Mouse (Mus musculus): ENCODE measurements around the gene Adh6a. TPM values are rescaled to one million over a fixed set of nuclear protein-coding genes. Genes with fewer than 3 reads are reported as not detected.

Gene Adh6a
- total and polyA plus RNA-seq, 3 experiments, result 1.5 TPM; not detected in 2

- no peak for TF ChIP-seq RCOR1 (IDR thresholded peaks at IDR 0.05; ENCODE audit: low read depth, low read length)
- no peak for TF ChIP-seq POLR2AphosphoS2 (IDR thresholded peaks at IDR 0.05; ENCODE audit: low read length)
- no peak for TF ChIP-seq NRF1 (IDR thresholded peaks at IDR 0.05; ENCODE audit: insufficient read depth, low read depth, low read length, poor library complexity, severe bottlenecking)
- no peak for TF ChIP-seq USF2 (IDR thresholded peaks at IDR 0.05; ENCODE audit: borderline replicate concordance in 1 of 2, insufficient read depth in 1 of 2, low read depth in 1 of 2, low read length in 2 of 2)
- no peak for TF ChIP-seq ZC3H11A (IDR thresholded peaks at IDR 0.05; ENCODE audit: low read depth, low read length)
- no peak for TF ChIP-seq MAFK (IDR thresholded peaks at IDR 0.05; ENCODE audit: borderline replicate concordance, low read depth, low read length)
- no peak for TF ChIP-seq RAD21 (IDR thresholded peaks at IDR 0.05; ENCODE audit: low read depth, low read length)
- TF ChIP-seq CHD2 (IDR thresholded peaks at IDR 0.05; ENCODE audit: low read length), result no peak
- TF ChIP-seq SMC3 (IDR thresholded peaks at IDR 0.05; ENCODE audit: low read depth, low read length), result no peak
- TF ChIP-seq CTCF (IDR thresholded peaks at IDR 0.05 in 2 of 3, conservative IDR thresholded peaks at IDR 0.05 in 1 of 3; ENCODE audit: control insufficient read depth in 1 of 3, insufficient read depth in 1 of 3, low read depth in 2 of 3, low read length in 3 of 3, poor library complexity in 1 of 3, severe bottlenecking in 1 of 3), result no peak
- no peak for TF ChIP-seq MXI1 (IDR thresholded peaks at IDR 0.05; ENCODE audit: low read depth, low read length)
- DNase-seq (ENCODE audit: low read depth, low spot score), result no peak
- Histone ChIP-seq H3K9ac (ENCODE audit: control insufficient read depth, low read depth, low read length, poor library complexity, severe bottlenecking) (no peak overlapping the region), H3K4me3 (ENCODE audit: control insufficient read depth in 1 of 2, insufficient read depth in 1 of 2, low read depth in 2 of 2, low read length in 2 of 2) (no peak overlapping the region), H3K4me1 (ENCODE audit: control insufficient read depth in 1 of 2, insufficient read depth in 2 of 2, low read length in 2 of 2) (no peaks in the 10 kb centered on the region), H3K79me2 (ENCODE audit: control insufficient read depth, insufficient read depth, low read length, poor library complexity) (no peaks in the 10 kb centered on the region), H3K9me3 (replicated peaks; ENCODE audit: insufficient read depth, low read length) (no peaks in the 10 kb centered on the region), H3K27ac (ENCODE audit: control insufficient read depth, low read depth, low read length) (no peak overlapping the region), H3K27me3 (ENCODE audit: control insufficient read depth in 1 of 2, insufficient read depth in 2 of 2, low read length in 2 of 2) (peaks cover 0 to 5% of the 10 kb centered on the region in 2 experiments; a peak in 3 of 4 replicates), H3K36me3 (ENCODE audit: control insufficient read depth in 1 of 2, insufficient read depth in 2 of 2, low read length in 2 of 2) (no peaks in the 10 kb centered on the region)
These were observed 11.9 kb downstream of the Adh6a start for GRCm38 (mm10) chr3:138325001-138325400.

GRCm38 (mm10) chr3:138325466-138325865, 12.4 kb downstream of the Adh6a start:
- Histone ChIP-seq H3K4me1 (ENCODE audit: control insufficient read depth in 1 of 2, insufficient read depth in 2 of 2, low read length in 2 of 2) (no peaks in the 10 kb centered on the region), H3K79me2 (ENCODE audit: control insufficient read depth, insufficient read depth, low read length, poor library complexity) (no peaks in the 10 kb centered on the region), H3K4me3 (ENCODE audit: control insufficient read depth in 1 of 2, insufficient read depth in 1 of 2, low read depth in 2 of 2, low read length in 2 of 2) (no peak overlapping the region), H3K27ac (ENCODE audit: control insufficient read depth, low read depth, low read length) (no peak overlapping the region), H3K36me3 (ENCODE audit: control insufficient read depth in 1 of 2, insufficient read depth in 2 of 2, low read length in 2 of 2) (no peaks in the 10 kb centered on the region), H3K27me3 (ENCODE audit: control insufficient read depth in 1 of 2, insufficient read depth in 2 of 2, low read length in 2 of 2) (peaks cover 0 to 5% of the 10 kb centered on the region in 2 experiments; a peak in 3 of 4 replicates), H3K9me3 (replicated peaks; ENCODE audit: insufficient read depth, low read length) (no peaks in the 10 kb centered on the region), H3K9ac (ENCODE audit: control insufficient read depth, low read depth, low read length, poor library complexity, severe bottlenecking) (no peak overlapping the region)
- TF ChIP-seq POLR2A (IDR thresholded peaks at IDR 0.05; ENCODE audit: control insufficient read depth in 1 of 2, insufficient read depth in 1 of 2, low read depth in 1 of 2, low read length in 2 of 2, poor library complexity in 1 of 2) (no peak), SIN3A (IDR thresholded peaks at IDR 0.05; ENCODE audit: low read length) (no peak), MYB (IDR thresholded peaks at IDR 0.05; ENCODE audit: low read depth, low read length) (no peak), GATA1 (IDR thresholded peaks at IDR 0.05; ENCODE audit: low read depth, low read length) (no peak), TAL1 (IDR thresholded peaks at IDR 0.05; ENCODE audit: low read length) (no peak), BHLHE40 (IDR thresholded peaks at IDR 0.05; ENCODE audit: borderline replicate concordance, low read depth, low read length) (no peak), MEF2A (IDR thresholded peaks at IDR 0.05; ENCODE audit: extremely low read depth, insufficient replicate concordance, low read depth, low read length, poor library complexity, severe bottlenecking) (no peak), MAFK (IDR thresholded peaks at IDR 0.05; ENCODE audit: borderline replicate concordance, low read depth, low read length) (no peak), JUND (IDR thresholded peaks at IDR 0.05; ENCODE audit: low read depth, low read length) (no peak), GABPA (IDR thresholded peaks at IDR 0.05; ENCODE audit: low read depth, low read length) (no peak), POLR2AphosphoS2 (IDR thresholded peaks at IDR 0.05; ENCODE audit: low read length) (no peak), E2F4 (IDR thresholded peaks at IDR 0.05; ENCODE audit: borderline replicate concordance, low read depth, low read length) (no peak), USF2 (IDR thresholded peaks at IDR 0.05; ENCODE audit: borderline replicate concordance in 1 of 2, insufficient read depth in 1 of 2, low read depth in 1 of 2, low read length in 2 of 2) (no peak), ZKSCAN1 (IDR thresholded peaks at IDR 0.05; ENCODE audit: low read depth, low read length) (no peak)
- no peak for DNase-seq (ENCODE audit: low read depth, low spot score)
